Mouse (Mus musculus): ENCODE measurements at regions not wholly inside any gene's neighbourhood (a gene's known extent, or its start where the extent isn't known, plus 50 kb on each side); places are given as distances from the start of the nearest gene placed in this dataset.
A peak's percentile ranks its signal among the peaks of the same experiment; 100 is the strongest.

GRCm38 (mm10) chr12:12518490-12519070, 256.6 kb downstream of the Fam49a start:
- no peak for DNase-seq (ENCODE audit: low spot score in 2 of 2)

- DNase-seq (ENCODE audit: low spot score in 2 of 2) = no peak
Measured at GRCm38 (mm10) chr12:12517020-12517419, 255.1 kb downstream of the Fam49a start.

- no peak for DNase-seq (ENCODE audit: low spot score in 2 of 2)
Measured at GRCm38 (mm10) chr12:12510764-12511163, 248.8 kb downstream of the Fam49a start.

GRCm38 (mm10) chr12:12509164-12509937, 247.4 kb downstream of the Fam49a start:
- DNase-seq (ENCODE audit: low spot score in 2 of 2) = no peak

- no peak for DNase-seq (ENCODE audit: low spot score in 2 of 2)
Measured at GRCm38 (mm10) chr12:12508487-12509125, 246.7 kb downstream of the Fam49a start.

GRCm38 (mm10) chr12:12506671-12507070, 244.7 kb downstream of the Fam49a start:
- no peak for DNase-seq (ENCODE audit: low spot score in 2 of 2)

GRCm38 (mm10) chr12:12505590-12505989, 243.7 kb downstream of the Fam49a start:
- DNase-seq (ENCODE audit: low spot score in 2 of 2) = no peak

GRCm38 (mm10) chr12:12499903-12500302, 238.0 kb downstream of the Fam49a start:
- DNase-seq (ENCODE audit: low spot score in 2 of 2) = no peak

GRCm38 (mm10) chr12:12498621-12499020, 236.7 kb downstream of the Fam49a start:
- DNase-seq (ENCODE audit: low spot score in 2 of 2) = no peak

GRCm38 (mm10) chr12:12497277-12497841, 235.4 kb downstream of the Fam49a start:
- no peak for DNase-seq (ENCODE audit: low spot score in 2 of 2)

GRCm38 (mm10) chr12:12496593-12497141, 234.7 kb downstream of the Fam49a start:
- peak; percentile 51 to 63 for DNase-seq (ENCODE audit: low spot score in 2 of 2)

- no peak for DNase-seq (ENCODE audit: low spot score in 2 of 2)
Measured at GRCm38 (mm10) chr12:12490173-12490572, 228.2 kb downstream of the Fam49a start.

- no peak for DNase-seq (ENCODE audit: low spot score in 2 of 2)
Measured at GRCm38 (mm10) chr12:12488090-12488489, 226.2 kb downstream of the Fam49a start.

GRCm38 (mm10) chr12:12486656-12487356, 224.9 kb downstream of the Fam49a start:
- no peak for DNase-seq (ENCODE audit: low spot score in 2 of 2)

GRCm38 (mm10) chr12:12484921-12485680, 223.2 kb downstream of the Fam49a start:
- no peak for DNase-seq (ENCODE audit: low spot score in 2 of 2)

GRCm38 (mm10) chr12:12480451-12480850, 218.5 kb downstream of the Fam49a start:
- DNase-seq (ENCODE audit: low spot score in 2 of 2) = no peak

- no peak for DNase-seq (ENCODE audit: low spot score in 2 of 2)
Measured at GRCm38 (mm10) chr12:12452086-12452485, 190.1 kb downstream of the Fam49a start.

- DNase-seq (ENCODE audit: low spot score in 2 of 2) = no peak
Measured at GRCm38 (mm10) chr12:12446768-12447167, 184.8 kb downstream of the Fam49a start.

GRCm38 (mm10) chr12:12446281-12446680, 184.3 kb downstream of the Fam49a start:
- no peak for DNase-seq (ENCODE audit: low spot score in 2 of 2)

GRCm38 (mm10) chr12:12442872-12443271, 180.9 kb downstream of the Fam49a start:
- DNase-seq (ENCODE audit: low spot score in 2 of 2) = no peak
